Comparison of ENCODE assay signal across 9 mouse cellular contexts in genomic region chr13:54797356-54797755, GRCm38 (mm10). TPM values are rescaled to one million over a fixed set of nuclear protein-coding genes. Genes with fewer than 3 reads are reported as not detected.
DNase-seq lines count a peak whose midpoint lies in the region; ATAC-seq and TF ChIP-seq lines count a peak whose summit lies in the region.
"Had no signal": no experiment of that assay in that cellular context is flagged by ENCODE, and none has a peak within 500 bp of the region (broad histone marks: within the 10 kb centered on the region; RNA-seq: fewer than 3 reads in every experiment).

No protein-coding gene starts in this region.

- H3K36me3 ChIP-seq in hindbrain, embryonic 14.5 days (replicated peaks; ENCODE audit: control insufficient read depth, insufficient read depth), result no peaks in the 10 kb centered on the region
- H3K36me3 ChIP-seq in hindbrain, embryonic 13.5 days, result 0 out of 2 replicates have a peak, but pooled peaks cover 5% of the 10 kb centered on the region

- TF ChIP-seq POLR2A in lung, adult 2 months (IDR thresholded peaks at IDR 0.05; ENCODE audit: borderline replicate concordance, extremely low read depth, low read depth, low read length), result no peak

- H3K9me3 ChIP-seq in hindbrain, embryonic 14.5 days (ENCODE audit: control insufficient read depth, low read length), result no peaks in the 10 kb centered on the region
- H3K9me3 ChIP-seq in hindbrain, embryonic 13.5 days, result no peaks in the 10 kb centered on the region

- H3K4me1 ChIP-seq in hindbrain, embryonic 14.5 days (replicated peaks; ENCODE audit: control insufficient read depth, insufficient read depth, low read length), result no peaks in the 10 kb centered on the region
- H3K4me1 ChIP-seq in hindbrain, embryonic 13.5 days (replicated peaks), result no peaks in the 10 kb centered on the region; the same call in none of the 2 replicates
- no peaks in the 10 kb centered on the region for H3K4me1 ChIP-seq in lung, adult 2 months (ENCODE audit: control insufficient read depth, insufficient read depth, low read length)

- H3K27me3 ChIP-seq in hindbrain, embryonic 14.5 days (ENCODE audit: control insufficient read depth, insufficient read depth, low read length), result peaks cover 12% of the 10 kb centered on the region; the same call in 1 of the 2 replicates
- H3K27me3 ChIP-seq in hindbrain, embryonic 13.5 days, result peaks cover 51% of the 10 kb centered on the region

- no peak overlapping the region for H3K4me2 ChIP-seq in hindbrain, embryonic 14.5 days (replicated peaks)
- H3K4me2 ChIP-seq in hindbrain, embryonic 13.5 days, result no peak overlapping the region

- ATAC-seq in hindbrain, embryonic 14.5 days (ENCODE audit: low FRiP score), result no peak
- no peak for ATAC-seq in hindbrain, embryonic 13.5 days (ENCODE audit: low FRiP score)
- ATAC-seq in activated CD4-positive, CD25-positive, alpha-beta regulatory T cell, adult 4 months, result no peak

- H3K9ac ChIP-seq in hindbrain, embryonic 14.5 days, result no peak overlapping the region
- H3K9ac ChIP-seq in hindbrain, embryonic 13.5 days, result no peak overlapping the region

- DNase-seq in hindbrain, embryonic 14.5 days (ENCODE audit: low spot score), result peak; percentile 80
- DNase-seq in 3T3-L1 (ENCODE audit: low read depth, low spot score), result peak; percentile 69
- DNase-seq in CD4-positive, CD25-positive, alpha-beta regulatory T cell, adult 2 months (ENCODE audit: low read depth, low spot score), result peak; percentile 59
- DNase-seq in cerebellum, postnatal 36 days, result peak; percentile 58 to 64
- DNase-seq in lung, adult 2 months, result peak; percentile 23
- DNase-seq in gastrocnemius, postnatal 10 days, result no peak

- no peak overlapping the region for H3K4me3 ChIP-seq in hindbrain, embryonic 14.5 days (replicated peaks; ENCODE audit: low read length)
- H3K4me3 ChIP-seq in hindbrain, embryonic 13.5 days, result no peak overlapping the region
- no peak overlapping the region for H3K4me3 ChIP-seq in lung, adult 2 months (replicated peaks; ENCODE audit: extremely low read depth, low read depth, low read length)
- H3K4me3 ChIP-seq: erythroblast, embryonic 14.5 days had no signal

- TF ChIP-seq CTCF in lung, adult 2 months (IDR thresholded peaks at IDR 0.05; ENCODE audit: insufficient read depth, low read length), result peak; percentile 56

- WGBS in hindbrain, embryonic 14.5 days, result 41% methylated on average over 4 of the region's 4 CpGs
- WGBS in hindbrain, embryonic 13.5 days, result 43% methylated on average over 4 of the region's 4 CpGs
- 44% methylated on average over 4 of the region's 4 CpGs for WGBS in lung, adult 2 months

- no peak overlapping the region for H3K27ac ChIP-seq in hindbrain, embryonic 14.5 days
- no peak overlapping the region for H3K27ac ChIP-seq in hindbrain, embryonic 13.5 days

RNA-seq across cellular contexts. Expression of gene Tspan17, which starts 8.2 kb away (rescaled TPM):
- 72.8 and 74.1 TPM in 2 replicates for polyA plus RNA-seq in hindbrain, embryonic 14.5 days (2014; fragmentation: Nextera tagmentation; extraction: Ambion mirVana)
- 50.4 and 54.0 TPM in 2 replicates for polyA plus RNA-seq in hindbrain, embryonic 13.5 days (2015; fragmentation: Nextera tagmentation; extraction: Ambion mirVana)
- polyA plus RNA-seq in lung, adult 2 months (2012; rRNA removed), result 32.1 and 34.7 TPM in 2 replicates
- total RNA-seq in gastrocnemius, postnatal 10 days (2021), result 10 to 100 TPM; 23.0 to 26.8 TPM
- polyA plus RNA-seq in activated CD4-positive, CD25-positive, alpha-beta regulatory T cell, adult 4 months (2017; shearing (Covaris generic)), result 1 to 10 TPM; 1.5 to 2.2 TPM
- polyA plus RNA-seq: erythroblast, embryonic 14.5 days had no signal

RNA-seq across cellular contexts. Expression of gene Eif4e1b, which starts 13.6 kb away (rescaled TPM):
- polyA plus RNA-seq in hindbrain, embryonic 14.5 days (2014; fragmentation: Nextera tagmentation; extraction: Ambion mirVana), result not detected in 2 replicates
- polyA plus RNA-seq in hindbrain, embryonic 13.5 days (2015; fragmentation: Nextera tagmentation; extraction: Ambion mirVana), result not detected in 2 replicates
- not detected in 2 replicates for polyA plus RNA-seq in lung, adult 2 months (2012; rRNA removed)
- total RNA-seq in gastrocnemius, postnatal 10 days (2021), result not detected
- not detected for polyA plus RNA-seq in activated CD4-positive, CD25-positive, alpha-beta regulatory T cell, adult 4 months (2017; shearing (Covaris generic))
- polyA plus RNA-seq: erythroblast, embryonic 14.5 days had no signal

RNA-seq across cellular contexts. Expression of gene Sncb, which starts 31.0 kb away (rescaled TPM):
- polyA plus RNA-seq in hindbrain, embryonic 14.5 days (2014; fragmentation: Nextera tagmentation; extraction: Ambion mirVana), result 78.0 and 103 TPM in 2 replicates
- polyA plus RNA-seq in hindbrain, embryonic 13.5 days (2015; fragmentation: Nextera tagmentation; extraction: Ambion mirVana), result 18.7 and 20.8 TPM in 2 replicates
- not detected in 2 replicates for polyA plus RNA-seq in lung, adult 2 months (2012; rRNA removed)
- total RNA-seq in gastrocnemius, postnatal 10 days (2021), result 1 to 10 TPM in 1 of 2 experiments, under 1 TPM in 1; 0.40 to 1.1 TPM
- polyA plus RNA-seq in activated CD4-positive, CD25-positive, alpha-beta regulatory T cell, adult 4 months (2017; shearing (Covaris generic)), result under 1 TPM; 0.33 to 0.62 TPM
- polyA plus RNA-seq: erythroblast, embryonic 14.5 days had no signal

RNA-seq across cellular contexts. Expression of gene Gprin1, which starts 47.7 kb away (rescaled TPM):
- polyA plus RNA-seq in hindbrain, embryonic 14.5 days (2014; fragmentation: Nextera tagmentation; extraction: Ambion mirVana), result 23.5 and 31.6 TPM in 2 replicates
- polyA plus RNA-seq in hindbrain, embryonic 13.5 days (2015; fragmentation: Nextera tagmentation; extraction: Ambion mirVana), result 6.5 and 6.9 TPM in 2 replicates
- 0.07 and 0.09 TPM in 2 replicates for polyA plus RNA-seq in lung, adult 2 months (2012; rRNA removed)
- total RNA-seq in gastrocnemius, postnatal 10 days (2021), result under 1 TPM; 0.47 to 0.63 TPM
- not detected for polyA plus RNA-seq in activated CD4-positive, CD25-positive, alpha-beta regulatory T cell, adult 4 months (2017; shearing (Covaris generic))
- polyA plus RNA-seq: erythroblast, embryonic 14.5 days had no signal

Comparison
In these comparisons a context has a peak if more than half of its experiments do, and no peak if none do; other contexts are left out.
1. RNA of gene Tspan17, which starts 8.2 kb away (polyA plus RNA-seq): 72.8 to 74.1 TPM in hindbrain, embryonic 14.5 days, 50.4 to 54.0 TPM in hindbrain, embryonic 13.5 days and 32.1 to 34.7 TPM in lung, adult 2 months; 1.5 to 2.2 TPM in activated CD4-positive, CD25-positive, alpha-beta regulatory T cell, adult 4 months; every median in the first group is over 10 times any median in the second.
2. RNA of gene Sncb, which starts 31.0 kb away (polyA plus RNA-seq): 78.0 to 103 TPM in hindbrain, embryonic 14.5 days and 18.7 to 20.8 TPM in hindbrain, embryonic 13.5 days; 0.33 to 0.62 TPM in activated CD4-positive, CD25-positive, alpha-beta regulatory T cell, adult 4 months and not detected in lung, adult 2 months; every median in the first group is over 10 times any median in the second.